Mouse (Mus musculus) G1E (cell line): ENCODE data around the gene Gm49027.

Experiments used
- CTCF ChIP-seq: IDR thresholded peaks from 2 replicates; pipeline ENCODE4 v1.5.1; 2012; ENCODE audit warnings: low read depth, low read length, inconsistent platforms, mixed read lengths
- GATA1 ChIP-seq: IDR thresholded peaks from 2 replicates; pipeline ENCODE4 v1.6.1; 2012; ENCODE audit warnings: borderline replicate concordance, low read length, inconsistent platforms, mixed read lengths
- TAL1 ChIP-seq: conservative IDR thresholded peaks from 2 replicates; pipeline ENCODE4 v1.6.1; 2012; ENCODE audit warnings: low read depth, low read length, inconsistent platforms, mixed read lengths

DNA sequence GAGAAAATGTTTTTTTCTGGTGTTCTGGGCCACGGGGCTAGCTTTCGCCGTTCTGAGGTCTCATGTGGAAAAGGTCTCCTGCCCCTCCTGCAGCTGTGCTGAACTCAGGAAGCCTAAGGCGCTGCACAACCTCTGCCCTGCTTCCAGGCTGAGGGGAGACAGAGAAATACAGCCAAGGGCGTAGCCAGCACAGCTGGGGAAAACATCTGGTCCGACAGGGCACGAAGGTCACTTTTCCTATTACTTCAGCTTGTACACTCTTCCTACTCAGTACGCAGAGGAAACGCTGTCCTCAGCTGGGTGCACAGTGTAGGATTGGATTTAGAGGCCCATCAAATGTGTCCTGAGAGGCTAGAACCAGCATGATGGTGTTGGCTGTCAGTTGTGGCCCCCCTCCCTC is 35.4 kb downstream of the Gm49027 start:
- TF ChIP-seq TAL1 (no peak), CTCF (no peak), GATA1 (no peak)
